Mouse (Mus musculus) lung, embryonic 16.5 days (tissue): Measurements from ENCODE around the gene Lipn. TPM values are rescaled to one million over a fixed set of nuclear protein-coding genes. Genes with fewer than 3 reads are reported as not detected.

Experiments used
- ATAC-seq: fragments of 200-750 bp; cut with Nextera tagmentation; 2 replicates; pipeline ENCODE4 v1.8.0; 2017; ENCODE audit warnings: low read depth, mild to moderate bottlenecking, moderate library complexity
- H3K27ac ChIP-seq: fragments of 300-500 bp; sonication (generic); 2 replicates; pipeline ENCODE4 v1.5.1; 2014; ENCODE audit warnings: mild to moderate bottlenecking, control low read depth, low read length
- H3K27me3 ChIP-seq: fragments of 300-500 bp; sonication (generic); 2 replicates; pipeline ENCODE4 v1.6.1; 2014; ENCODE audit warnings: low read depth, low read length, mixed read lengths; ENCODE audit not compliant: control insufficient read depth, insufficient read depth
- H3K36me3 ChIP-seq: fragments of 300-500 bp; sonication (generic); 2 replicates; pipeline ENCODE4 v1.6.1; 2014; ENCODE audit warnings: low read length; ENCODE audit not compliant: control insufficient read depth, insufficient read depth
- H3K4me1 ChIP-seq: fragments of 300-500 bp; sonication (generic); replicated peaks from 2 replicates; pipeline ENCODE4 v1.6.1; 2014; ENCODE audit warnings: low read length, mixed read lengths; ENCODE audit not compliant: control insufficient read depth, insufficient read depth
- H3K4me2 ChIP-seq: fragments of 300-500 bp; sonication (generic); 2 replicates; pipeline ENCODE4 v1.6.1; 2014; ENCODE audit warnings: low read depth, low read length, control low read depth
- H3K4me3 ChIP-seq: fragments of 300-500 bp; sonication (generic); 2 replicates; pipeline ENCODE4 v1.5.1; 2014; ENCODE audit warnings: mild to moderate bottlenecking, low read length, control low read depth
- H3K9ac ChIP-seq: fragments of 300-500 bp; sonication (generic); 2 replicates; pipeline ENCODE4 v1.6.1; 2014; ENCODE audit warnings: low read length, control low read depth
- H3K9me3 ChIP-seq: fragments of 300-500 bp; sonication (generic); 2 replicates; pipeline ENCODE4 v1.6.1; 2016; ENCODE audit warnings: low read length; ENCODE audit not compliant: control insufficient read depth
- WGBS: fragments of 180-500 bp; shearing (Covaris S2); extraction: QIAGEN DNeasy Blood & Tissue Kit; methylation state at CpG from one replicate; pipeline ENCODE4 v1.1.7; 2014; 5-methylcytosine and 5-hydroxymethylcytosine counted together
- polyA plus RNA-seq: library from polyadenylated mRNA; unstranded; fragments of >200 nt; fragmentation: Nextera tagmentation; extraction: Ambion mirVana; gene quantifications from 2 replicates; pipeline ENCODE4 v1.2.1, GENCODE M21; 2015

The Lipn gene
- polyA plus RNA-seq, 1 experiment from 2014 or later, result not detected

- no peaks in the 10 kb centered on the region for H3K4me1 ChIP-seq
- no peaks in the 10 kb centered on the region for H3K36me3 ChIP-seq
- H3K27ac ChIP-seq, result no peak overlapping the region
- H3K4me2 ChIP-seq, result no peak overlapping the region
- no peaks in the 10 kb centered on the region for H3K9me3 ChIP-seq
- H3K9ac ChIP-seq, result no peak overlapping the region
- H3K27me3 ChIP-seq, result no peaks in the 10 kb centered on the region
- H3K4me3 ChIP-seq, result no peak overlapping the region
- no peak for ATAC-seq
These were observed 7.1 kb downstream of the Lipn start for GRCm38 (mm10) chr19:34074239-34074638.

GRCm38 (mm10) chr19:34078130-34078529 lies 11.0 kb downstream of the Lipn start:
- H3K4me2 ChIP-seq, result no peak overlapping the region
- no peaks in the 10 kb centered on the region for H3K9me3 ChIP-seq
- H3K27ac ChIP-seq, result no peak overlapping the region
- ATAC-seq, result no peak
- no peaks in the 10 kb centered on the region for H3K4me1 ChIP-seq
- H3K4me3 ChIP-seq, result no peak overlapping the region
- no peak overlapping the region for H3K9ac ChIP-seq
- no peaks in the 10 kb centered on the region for H3K27me3 ChIP-seq
- no peaks in the 10 kb centered on the region for H3K36me3 ChIP-seq
- 55% methylated on average over 2 of the region's 2 CpGs for WGBS

- Histone ChIP-seq H3K9ac (no peak overlapping the region), H3K9me3 (no peaks in the 10 kb centered on the region), H3K4me3 (no peak overlapping the region), H3K36me3 (no peaks in the 10 kb centered on the region), H3K27me3 (no peaks in the 10 kb centered on the region), H3K4me2 (no peak overlapping the region), H3K27ac (no peak overlapping the region), H3K4me1 (no peaks in the 10 kb centered on the region)
- WGBS, result 61% methylated on average over 3 of the region's 3 CpGs
- ATAC-seq, result no peak
These were observed 22.0 kb downstream of the Lipn start for GRCm38 (mm10) chr19:34089011-34089680.

GRCm38 (mm10) chr19:34095381-34095780 lies 28.2 kb downstream of the Lipn start:
- no peak overlapping the region for H3K9ac ChIP-seq
- no peaks in the 10 kb centered on the region for H3K9me3 ChIP-seq
- no peaks in the 10 kb centered on the region for H3K36me3 ChIP-seq
- no peak overlapping the region for H3K4me3 ChIP-seq
- no peak for ATAC-seq
- WGBS, result 52% methylated on average over 5 of the region's 5 CpGs
- H3K4me2 ChIP-seq, result no peak overlapping the region
- no peak overlapping the region for H3K27ac ChIP-seq
- no peaks in the 10 kb centered on the region for H3K4me1 ChIP-seq
- no peaks in the 10 kb centered on the region for H3K27me3 ChIP-seq

- no peaks in the 10 kb centered on the region for H3K36me3 ChIP-seq
- H3K9ac ChIP-seq, result no peak overlapping the region
- H3K4me1 ChIP-seq, result no peaks in the 10 kb centered on the region
- no peak overlapping the region for H3K4me2 ChIP-seq
- 45% methylated on average over 1 of the region's 1 CpGs for WGBS
- no peak overlapping the region for H3K27ac ChIP-seq
- no peak overlapping the region for H3K4me3 ChIP-seq
- ATAC-seq, result no peak
- no peaks in the 10 kb centered on the region for H3K27me3 ChIP-seq
- no peaks in the 10 kb centered on the region for H3K9me3 ChIP-seq
These were observed 29.1 kb downstream of the Lipn start for GRCm38 (mm10) chr19:34096228-34096627.

- no peak for ATAC-seq
- Histone ChIP-seq H3K27ac (no peak within 1 kb of the TSS), H3K4me2 (no peak within 1 kb of the TSS), H3K4me3 (no peak within 1 kb of the TSS), H3K4me1 (no peaks in the 10 kb centered on the region), H3K9me3 (no peaks in the 10 kb centered on the region), H3K36me3 (no peaks in the 10 kb centered on the region), H3K9ac (no peak within 1 kb of the TSS), H3K27me3 (no peaks in the 10 kb centered on the region)
- WGBS, result 76% methylated on average over 4 of the region's 4 CpGs
These were observed 33.5 kb downstream of the Lipn start, which contains the start of gene Lipm for GRCm38 (mm10) chr19:34100633-34101032. Gene Lipm (plus strand): TSS chr19:34100933.

- no peaks in the 10 kb centered on the region for H3K27me3 ChIP-seq
- WGBS, result 85% methylated on average over 7 of the region's 7 CpGs
- no peaks in the 10 kb centered on the region for H3K36me3 ChIP-seq
- no peak overlapping the region for H3K27ac ChIP-seq
- no peak overlapping the region for H3K4me3 ChIP-seq
- no peak for ATAC-seq
- H3K9ac ChIP-seq, result no peak overlapping the region
- no peaks in the 10 kb centered on the region for H3K4me1 ChIP-seq
- H3K9me3 ChIP-seq, result no peaks in the 10 kb centered on the region
- no peak overlapping the region for H3K4me2 ChIP-seq
These were observed 34.7 kb downstream of the Lipn start for GRCm38 (mm10) chr19:34101888-34102287.

GRCm38 (mm10) chr19:34104841-34105240 lies 37.7 kb downstream of the Lipn start:
- Histone ChIP-seq H3K4me1 (no peaks in the 10 kb centered on the region), H3K4me2 (no peak overlapping the region), H3K27me3 (no peaks in the 10 kb centered on the region), H3K27ac (no peak overlapping the region), H3K36me3 (no peaks in the 10 kb centered on the region), H3K9me3 (no peaks in the 10 kb centered on the region), H3K4me3 (no peak overlapping the region), H3K9ac (no peak overlapping the region)
- no peak for ATAC-seq
- 73% methylated on average over 3 of the region's 3 CpGs for WGBS

- 72% methylated on average over 1 of the region's 1 CpGs for WGBS
- no peaks in the 10 kb centered on the region for H3K9me3 ChIP-seq
- no peak overlapping the region for H3K9ac ChIP-seq
- H3K4me1 ChIP-seq, result no peaks in the 10 kb centered on the region
- no peak overlapping the region for H3K4me3 ChIP-seq
- no peaks in the 10 kb centered on the region for H3K27me3 ChIP-seq
- H3K27ac ChIP-seq, result no peak overlapping the region
- no peaks in the 10 kb centered on the region for H3K36me3 ChIP-seq
- no peak overlapping the region for H3K4me2 ChIP-seq
- ATAC-seq, result no peak
These were observed 51.9 kb downstream of the Lipn start for GRCm38 (mm10) chr19:34119102-34119501.

- Histone ChIP-seq H3K4me3 (no peak overlapping the region), H3K9me3 (no peaks in the 10 kb centered on the region), H3K4me1 (no peaks in the 10 kb centered on the region), H3K27me3 (no peaks in the 10 kb centered on the region), H3K27ac (no peak overlapping the region), H3K4me2 (no peak overlapping the region), H3K9ac (no peak overlapping the region), H3K36me3 (no peaks in the 10 kb centered on the region)
- 56% methylated on average over 4 of the region's 4 CpGs for WGBS
- ATAC-seq, result no peak
These were observed 52.5 kb downstream of the Lipn start for GRCm38 (mm10) chr19:34119653-34120052.
